Mouse (Mus musculus): ENCODE data around the gene Dapl1.

The Dapl1 gene

GRCm38 (mm10) chr2:59484438-59484837 lies at the start of gene Dapl1:
TSS of gene Dapl1 (plus strand) at chr2:59484653.
- no peak for DNase-seq

GRCm38 (mm10) chr2:59434820-59435219 lies 49.6 kb upstream of the Dapl1 start:
- DNase-seq: no peak

- peak; percentile 68 for DNase-seq
These were observed 46.6 kb upstream of the Dapl1 start for GRCm38 (mm10) chr2:59437684-59438393.

- peak; percentile 25 for DNase-seq
These were observed 45.9 kb upstream of the Dapl1 start for GRCm38 (mm10) chr2:59438479-59438935.

GRCm38 (mm10) chr2:59439824-59440223 lies 44.6 kb upstream of the Dapl1 start:
- no peak for DNase-seq

GRCm38 (mm10) chr2:59440481-59440880 lies 44.0 kb upstream of the Dapl1 start:
- peak; percentile 62 for DNase-seq

GRCm38 (mm10) chr2:59441681-59442080 lies 42.8 kb upstream of the Dapl1 start:
- no peak for DNase-seq

- DNase-seq: no peak
These were observed 37.8 kb upstream of the Dapl1 start for GRCm38 (mm10) chr2:59446671-59447070.

GRCm38 (mm10) chr2:59447712-59448111 lies 36.7 kb upstream of the Dapl1 start:
- DNase-seq: no peak

- no peak for DNase-seq
These were observed 35.9 kb upstream of the Dapl1 start for GRCm38 (mm10) chr2:59448516-59448915.

- DNase-seq: no peak
These were observed 35.5 kb upstream of the Dapl1 start for GRCm38 (mm10) chr2:59448921-59449320.

- no peak for DNase-seq
These were observed 32.8 kb upstream of the Dapl1 start for GRCm38 (mm10) chr2:59451675-59452074.

GRCm38 (mm10) chr2:59452102-59452501 lies 32.4 kb upstream of the Dapl1 start:
- DNase-seq: no peak

GRCm38 (mm10) chr2:59462086-59462485 lies 22.4 kb upstream of the Dapl1 start:
- DNase-seq: no peak

- DNase-seq: no peak
These were observed 20.8 kb upstream of the Dapl1 start for GRCm38 (mm10) chr2:59463428-59464182.

GRCm38 (mm10) chr2:59465671-59466070 lies 18.8 kb upstream of the Dapl1 start:
- DNase-seq: no peak

GRCm38 (mm10) chr2:59466358-59466757 lies 18.1 kb upstream of the Dapl1 start:
- DNase-seq: no peak

- DNase-seq: no peak
These were observed 17.4 kb upstream of the Dapl1 start for GRCm38 (mm10) chr2:59467085-59467484.

GRCm38 (mm10) chr2:59467976-59468375 lies 16.5 kb upstream of the Dapl1 start:
- no peak for DNase-seq

GRCm38 (mm10) chr2:59469590-59470245 lies 14.7 kb upstream of the Dapl1 start:
- DNase-seq: no peak

GRCm38 (mm10) chr2:59470326-59471031 lies 14.0 kb upstream of the Dapl1 start:
- peak; percentile 14 for DNase-seq

- no peak for DNase-seq
These were observed 13.2 kb upstream of the Dapl1 start for GRCm38 (mm10) chr2:59471051-59471948.
